Mouse (Mus musculus): ENCODE data around the gene Set.

GRCm38 (mm10) chr2:30010840-30011281 is 46.3 kb upstream of the Set start:
- TF ChIP-seq GATA1 (IDR thresholded peaks at IDR 0.05; ENCODE audit: borderline replicate concordance, low read length) (no peak), POLR2AphosphoS5 (IDR thresholded peaks at IDR 0.05; ENCODE audit: insufficient replicate concordance, low read depth, low read length) (no peak), CTCF (IDR thresholded peaks at IDR 0.05; ENCODE audit: low read depth, low read length) (no peak)
